Mouse (Mus musculus) cerebellum, postnatal 4 days (tissue): Measurements from ENCODE around the gene Dapk1.

Experiments used
- DNase-seq, 2 experiments: peaks; one replicate each; pipeline ENCODE4 v3.0.0; 2022; ENCODE audit warnings: low spot score in 2 of 2, mixed read lengths in 1 of 2

The Dapk1 gene

DNA sequence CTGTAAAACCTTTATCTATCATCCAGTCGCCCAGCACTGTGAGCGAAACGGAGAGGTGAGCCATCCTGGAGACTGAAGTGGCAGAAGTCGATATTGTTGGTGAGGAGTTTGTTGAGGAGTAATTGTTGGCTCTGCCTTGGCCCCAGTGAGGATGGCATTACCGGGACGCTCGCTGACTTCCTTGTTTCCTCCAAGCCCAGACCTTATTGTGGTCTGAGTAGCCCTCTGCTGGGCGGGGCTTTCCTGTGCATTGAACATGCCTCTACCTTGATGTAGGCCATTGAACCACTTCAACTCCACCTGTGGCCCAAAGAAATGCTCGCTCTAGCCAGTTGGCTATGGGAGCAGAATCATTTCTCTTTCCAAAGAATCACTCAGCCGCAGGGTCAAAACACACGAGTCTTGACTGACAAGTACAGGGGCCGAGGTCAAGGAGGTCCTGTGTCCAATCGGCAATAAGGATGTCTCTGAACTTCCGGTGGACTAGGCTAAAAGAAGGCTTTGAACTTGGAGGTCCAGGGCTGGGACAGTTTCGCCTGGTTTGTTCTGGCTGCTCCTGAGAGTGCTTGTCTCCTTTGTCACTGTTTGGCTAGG is 13.4 kb downstream of the Dapk1 start:
- no peak for DNase-seq

DNA sequence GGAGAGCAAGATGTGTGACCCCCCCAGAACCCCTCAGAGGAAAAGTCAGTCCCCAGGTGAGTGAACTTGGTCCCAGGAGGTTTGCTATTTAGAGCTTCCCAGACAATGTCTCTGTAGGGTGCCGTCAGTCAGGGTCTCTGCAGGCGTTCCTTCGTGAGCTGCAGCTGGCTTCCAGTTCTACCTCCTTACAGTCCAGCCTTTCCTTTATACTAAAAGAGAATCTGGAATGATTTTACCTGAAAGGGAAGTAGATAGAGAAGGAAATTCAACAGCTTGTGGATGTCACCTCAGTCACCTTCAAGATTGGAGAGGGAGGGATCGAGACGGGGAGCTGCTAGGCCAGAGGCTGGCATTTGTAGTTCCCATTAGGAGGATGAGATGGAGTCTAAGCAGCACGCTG is 14.3 kb downstream of the Dapk1 start:
- no peak for DNase-seq

DNA sequence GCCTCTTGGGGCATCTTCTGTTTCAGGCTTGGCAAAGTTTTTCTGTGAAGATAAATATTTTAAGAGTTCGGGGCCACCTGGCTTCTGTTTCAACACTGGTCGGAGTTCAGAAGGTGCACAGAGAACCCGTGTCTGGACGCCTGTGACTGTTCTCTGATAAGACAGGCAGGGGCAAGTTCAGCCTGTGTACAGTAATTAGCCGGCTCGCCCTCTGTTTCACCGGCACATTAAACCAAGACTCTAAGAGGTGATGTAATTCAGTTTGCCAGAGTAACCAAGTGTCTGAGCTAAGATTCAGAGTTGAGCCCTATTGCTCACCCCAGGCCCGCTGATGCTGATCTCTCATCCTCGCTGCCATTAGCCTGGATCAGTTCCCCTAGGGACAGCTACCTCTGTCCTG is 16.5 kb downstream of the Dapk1 start:
- DNase-seq = no peak

DNA sequence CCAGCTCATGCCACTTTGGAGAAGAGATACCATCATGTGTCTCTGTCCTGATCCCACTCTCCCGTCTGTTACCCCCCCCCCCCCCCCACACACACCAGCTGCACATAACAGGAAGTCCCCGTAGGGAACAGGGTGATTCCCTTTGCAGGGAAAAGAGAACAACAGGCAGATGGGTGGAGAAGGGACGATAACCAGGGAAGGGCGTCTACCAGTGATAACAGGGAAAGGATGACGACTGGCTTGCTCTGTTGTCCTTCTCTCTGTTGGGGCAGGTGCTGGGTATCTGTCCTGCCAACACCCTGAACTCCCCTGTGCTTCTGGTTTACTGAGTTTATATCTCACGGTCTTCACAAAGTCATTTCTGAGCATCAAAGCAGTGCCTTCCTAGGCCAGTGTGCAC is 18.0 kb downstream of the Dapk1 start:
- DNase-seq = no peak

DNA sequence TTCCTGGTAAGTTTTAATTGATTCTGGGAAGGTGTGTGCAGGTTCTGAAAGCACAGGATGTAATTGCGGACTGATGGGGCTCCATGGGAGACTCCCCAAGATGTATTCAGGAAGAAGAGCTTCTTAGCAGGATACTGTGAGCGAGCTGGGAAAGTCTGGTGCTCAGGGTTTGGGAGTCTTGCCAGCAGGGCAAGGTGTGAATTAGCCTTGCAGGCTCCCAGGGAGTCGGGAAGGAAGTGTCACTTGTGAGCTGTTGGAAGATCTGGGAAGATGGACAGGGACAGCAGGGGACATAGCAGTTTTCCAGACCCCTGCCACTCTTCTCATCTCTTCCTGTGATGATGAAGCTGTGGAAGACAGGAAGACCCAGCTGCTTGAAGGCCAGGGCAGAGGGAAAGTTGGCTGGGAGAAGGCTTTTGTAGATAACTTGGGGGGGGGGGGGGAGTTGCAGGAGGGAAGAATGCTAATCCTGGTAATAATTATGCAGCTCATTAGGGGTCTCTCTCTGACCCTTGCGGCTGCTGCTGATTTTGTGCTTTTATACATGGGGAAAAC is 19.7 kb downstream of the Dapk1 start:
- no peak for DNase-seq

DNA sequence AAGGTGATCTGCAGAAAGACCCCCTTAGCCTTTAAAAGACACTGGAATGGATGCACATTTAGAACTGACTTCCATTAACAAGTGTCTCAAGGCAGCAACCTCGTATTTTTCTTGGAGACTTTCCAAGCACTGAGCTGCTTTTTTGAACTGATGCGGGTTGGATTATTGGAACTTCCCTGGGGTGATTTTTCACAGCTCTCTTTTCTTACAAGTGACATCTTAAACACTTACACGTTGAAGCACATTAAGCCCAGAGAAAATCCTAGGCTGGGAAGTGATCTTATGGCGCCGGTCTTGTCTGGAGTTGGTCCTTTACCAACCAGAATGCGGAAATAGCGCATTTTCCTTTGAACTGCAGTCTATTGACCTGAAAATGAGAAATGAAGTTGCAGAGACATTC is 23.8 kb downstream of the Dapk1 start:
- no peak for DNase-seq

DNA sequence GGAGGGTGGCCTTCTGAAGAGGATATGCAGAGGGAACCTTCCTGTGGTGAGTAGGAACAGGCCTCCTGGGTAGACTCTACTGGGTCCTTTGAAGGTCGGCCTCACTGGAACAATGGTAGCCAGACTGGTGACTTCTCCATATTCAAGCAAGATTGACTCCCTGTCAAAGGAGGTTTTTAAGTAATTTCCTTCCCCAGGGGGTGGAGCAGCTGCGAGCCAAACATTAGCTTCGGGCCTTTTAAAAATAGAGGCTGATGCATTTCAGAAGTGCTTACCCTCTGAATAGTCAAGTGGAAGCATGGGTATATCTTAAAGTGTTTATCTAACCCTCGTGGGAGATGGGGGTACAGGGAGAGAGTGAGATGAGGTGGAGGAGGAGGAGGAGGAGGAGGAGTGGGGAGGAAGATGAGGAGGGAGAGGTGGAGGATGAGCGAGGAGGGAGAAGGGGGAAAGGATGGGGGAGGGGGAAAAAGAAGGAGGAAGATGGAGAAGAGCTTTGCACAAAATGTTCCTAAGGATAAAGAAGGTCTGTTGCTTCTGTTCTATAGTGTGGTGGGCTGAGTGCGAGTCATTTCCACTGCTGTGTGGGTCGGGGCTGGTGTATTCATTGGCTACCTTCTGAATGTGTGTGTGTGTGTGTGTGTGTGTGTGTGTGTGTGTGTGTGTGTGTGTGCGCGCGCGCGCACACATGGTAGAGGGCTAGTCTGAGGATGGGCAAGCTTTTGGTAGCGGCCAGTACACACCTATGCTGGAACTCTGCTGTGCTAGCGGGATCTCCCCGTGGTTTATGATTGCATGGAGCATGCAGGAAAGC is 26.3 kb downstream of the Dapk1 start:
- DNase-seq = no peak

DNA sequence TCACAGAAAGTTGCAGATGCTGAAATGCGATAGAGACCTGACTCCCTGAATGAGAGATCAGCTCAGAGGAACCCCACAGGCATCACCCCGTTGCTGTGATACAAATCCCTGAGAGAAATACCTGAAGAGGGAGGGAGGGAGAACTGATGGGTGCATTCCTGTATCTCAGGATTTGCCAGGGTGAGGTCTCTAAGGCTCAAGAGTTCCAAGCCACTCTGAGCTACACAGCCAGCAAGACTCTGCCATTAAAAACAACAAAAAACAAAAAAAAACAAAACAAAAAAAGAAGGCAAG is 26.9 kb downstream of the Dapk1 start:
- DNase-seq = no peak

DNA sequence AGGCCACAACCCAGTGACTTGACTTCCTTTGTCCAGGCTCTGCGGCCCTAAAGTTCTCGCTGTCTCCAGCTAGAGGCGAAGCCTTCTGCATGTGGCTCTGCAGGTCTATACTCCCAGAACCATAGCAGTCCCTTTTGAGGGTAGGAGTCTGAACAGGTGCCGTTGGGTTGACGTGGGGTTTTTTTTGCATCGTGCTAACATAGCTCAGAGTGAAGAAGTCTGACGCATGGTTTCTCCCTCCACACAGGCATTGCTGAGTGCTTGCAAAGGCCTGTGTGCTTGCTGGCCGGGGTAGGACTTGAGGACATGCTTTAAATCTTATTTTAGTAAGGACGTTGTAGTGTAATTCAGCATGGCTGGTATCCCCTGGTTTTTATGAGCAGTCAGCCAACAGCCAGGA is 27.7 kb downstream of the Dapk1 start:
- no peak for DNase-seq

DNA sequence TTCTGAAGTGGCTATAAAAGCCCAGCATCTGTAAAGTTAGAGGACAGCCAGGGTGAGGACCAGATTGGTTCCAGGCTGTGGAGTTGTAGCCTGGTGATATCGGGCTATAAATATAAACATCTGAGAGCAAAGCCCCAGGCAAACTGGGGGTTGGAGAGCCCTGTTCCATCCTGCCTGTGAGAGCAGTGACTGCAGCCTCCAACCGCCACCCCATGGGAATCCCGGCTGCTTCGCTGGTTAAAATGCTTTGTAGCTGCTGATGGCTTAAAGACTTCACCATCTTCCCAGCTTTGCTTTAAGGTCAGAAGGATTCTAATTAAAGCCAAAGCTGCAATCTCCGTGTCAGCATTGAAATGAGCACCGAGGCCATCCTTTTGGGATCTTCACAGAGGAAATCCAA is 32.2 kb downstream of the Dapk1 start:
- DNase-seq = no peak

DNA sequence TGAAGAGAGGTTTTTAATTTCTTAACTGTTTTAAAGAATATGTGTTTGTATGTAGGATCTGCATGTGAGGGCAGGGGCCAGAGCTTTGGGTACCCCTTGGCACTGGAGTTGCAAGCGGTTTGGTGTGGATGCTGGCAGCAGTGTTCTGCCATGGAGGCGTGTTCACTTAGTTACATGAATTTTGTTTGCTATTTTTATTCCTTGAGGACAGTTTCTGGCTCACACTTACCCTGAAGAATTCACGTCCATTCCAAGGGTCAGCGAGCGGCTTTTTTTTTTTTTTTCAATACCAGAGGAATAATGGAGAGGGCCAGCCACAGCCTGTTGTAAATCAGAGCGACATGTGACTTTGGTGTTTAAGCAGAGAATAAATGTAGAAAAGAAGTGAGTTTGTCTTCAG is 33.9 kb downstream of the Dapk1 start:
- DNase-seq = no peak

DNA sequence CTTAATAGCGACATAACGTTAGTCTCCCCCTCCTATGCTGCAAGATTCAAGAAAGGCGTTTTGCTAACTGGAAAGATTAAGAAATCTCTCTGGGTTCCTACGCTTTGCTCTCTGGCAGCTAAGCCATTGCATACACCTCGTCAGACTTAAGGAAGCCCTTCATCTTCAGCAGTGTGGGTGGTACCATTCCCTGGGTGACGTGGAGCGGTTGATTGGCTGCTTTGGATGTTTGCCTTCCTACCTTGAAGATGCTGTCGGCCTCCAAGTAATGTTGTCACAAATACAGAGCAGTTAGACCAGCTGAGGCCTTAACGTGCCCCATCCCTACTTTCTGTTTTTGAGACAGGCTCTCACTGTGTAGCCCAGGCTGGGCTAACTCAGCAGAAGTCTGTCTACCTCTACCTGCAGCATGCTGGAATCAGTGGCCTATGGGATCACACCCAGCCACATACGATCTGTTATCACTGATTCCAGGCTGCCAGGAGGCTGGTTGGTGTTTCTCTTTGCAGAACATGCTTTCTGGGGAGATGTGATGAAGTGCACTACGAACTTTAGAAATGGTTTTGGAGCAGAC is 37.8 kb downstream of the Dapk1 start:
- no peak for DNase-seq

DNA sequence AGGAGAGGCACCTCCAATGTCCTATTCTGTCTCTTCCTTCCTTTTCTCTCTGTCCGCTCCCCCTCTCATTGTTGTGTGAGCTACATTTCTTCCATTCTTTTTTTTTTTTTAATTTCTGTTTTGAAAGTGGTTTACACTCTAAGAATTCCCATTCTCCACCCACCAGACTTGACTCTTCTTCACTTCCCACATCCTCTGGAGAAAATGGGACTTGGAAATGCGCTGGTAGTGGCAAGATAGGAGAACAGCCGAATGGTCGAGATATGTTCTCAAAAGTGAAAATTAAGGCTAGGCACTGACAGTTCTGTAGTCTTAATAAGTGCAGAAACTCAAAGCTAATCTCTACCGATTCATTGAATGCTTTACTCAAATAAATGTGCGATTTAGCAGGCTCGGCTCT is 38.7 kb downstream of the Dapk1 start:
- DNase-seq = no peak

DNA sequence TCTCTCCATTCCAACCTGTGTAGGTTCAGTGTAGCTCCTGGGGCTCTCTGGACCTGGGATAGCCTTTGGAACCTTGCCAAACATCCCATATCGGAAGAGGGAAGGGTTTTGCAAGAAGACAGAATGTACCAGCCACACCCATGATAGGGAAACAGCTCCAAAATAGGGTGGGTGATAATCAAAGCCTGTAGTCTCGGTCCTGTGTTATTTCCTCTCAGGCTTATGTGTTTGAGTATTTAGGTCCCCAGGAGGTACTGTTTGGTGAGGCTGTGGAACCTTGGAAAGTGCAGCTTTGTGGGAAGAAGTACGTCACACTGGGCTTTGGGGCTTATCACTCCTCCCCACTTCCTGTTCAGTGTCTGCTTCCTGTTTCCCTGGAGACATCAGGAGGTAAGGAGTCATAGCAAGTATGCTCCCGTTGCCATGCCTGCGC is 42.7 kb downstream of the Dapk1 start:
- DNase-seq = no peak

DNA sequence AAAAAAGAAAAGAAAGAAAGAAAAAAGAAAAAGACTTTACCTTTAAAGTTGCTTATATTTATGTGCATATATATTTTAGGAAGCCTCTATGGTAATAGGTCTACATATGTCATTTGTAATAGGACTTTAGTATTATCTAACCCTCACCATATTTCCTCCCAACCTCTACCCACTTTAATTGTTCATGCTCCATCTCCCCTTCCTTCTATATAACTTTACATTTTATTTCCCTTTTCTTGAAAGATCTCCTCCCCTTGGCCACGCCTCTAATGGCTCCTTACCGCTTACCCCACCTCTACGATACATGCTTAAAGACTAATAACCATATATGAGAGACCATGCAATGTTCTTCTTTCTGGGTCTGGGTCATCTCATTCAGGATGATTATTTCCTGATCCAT is 45.0 kb downstream of the Dapk1 start:
- DNase-seq = no peak

DNA sequence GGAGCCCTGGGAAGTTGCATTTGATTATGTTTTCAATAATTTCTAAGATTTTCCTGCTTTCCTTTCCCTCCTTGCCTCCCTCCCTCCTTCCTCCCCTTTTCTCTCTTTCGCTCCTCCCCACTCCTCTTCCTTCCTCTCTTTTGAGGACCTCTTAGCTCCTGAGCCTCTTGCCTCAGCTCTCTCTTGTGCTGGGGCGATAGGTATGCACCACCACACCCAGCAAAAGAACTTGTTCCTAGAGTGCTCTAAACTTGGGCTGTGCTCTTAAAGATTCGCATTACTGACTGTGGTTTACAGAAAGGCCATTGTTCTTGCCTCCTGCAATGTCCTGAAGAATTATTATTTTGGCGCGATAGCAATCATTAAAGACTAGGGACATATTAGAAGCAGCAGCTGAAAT is 46.6 kb downstream of the Dapk1 start:
- DNase-seq = no peak

DNA sequence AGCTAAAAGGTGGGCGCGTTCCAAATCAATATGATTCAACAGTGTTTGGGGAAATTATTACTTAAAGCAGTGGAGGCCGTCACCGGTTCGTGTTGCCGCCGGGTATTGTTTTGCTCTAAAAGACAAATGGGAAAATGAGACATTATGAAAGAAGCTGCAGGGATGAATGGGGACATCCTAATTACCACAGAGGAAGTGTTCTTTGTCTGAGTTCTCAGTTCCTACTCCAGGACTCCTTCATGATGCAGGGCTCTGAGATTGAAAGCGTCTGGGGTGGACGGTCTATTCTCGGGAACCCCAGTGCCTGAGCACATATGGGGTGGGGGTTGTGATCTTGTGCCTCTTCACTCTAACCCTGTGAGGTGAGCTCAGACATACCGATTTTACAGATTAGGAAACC is 48.3 kb downstream of the Dapk1 start:
- no peak for DNase-seq

DNA sequence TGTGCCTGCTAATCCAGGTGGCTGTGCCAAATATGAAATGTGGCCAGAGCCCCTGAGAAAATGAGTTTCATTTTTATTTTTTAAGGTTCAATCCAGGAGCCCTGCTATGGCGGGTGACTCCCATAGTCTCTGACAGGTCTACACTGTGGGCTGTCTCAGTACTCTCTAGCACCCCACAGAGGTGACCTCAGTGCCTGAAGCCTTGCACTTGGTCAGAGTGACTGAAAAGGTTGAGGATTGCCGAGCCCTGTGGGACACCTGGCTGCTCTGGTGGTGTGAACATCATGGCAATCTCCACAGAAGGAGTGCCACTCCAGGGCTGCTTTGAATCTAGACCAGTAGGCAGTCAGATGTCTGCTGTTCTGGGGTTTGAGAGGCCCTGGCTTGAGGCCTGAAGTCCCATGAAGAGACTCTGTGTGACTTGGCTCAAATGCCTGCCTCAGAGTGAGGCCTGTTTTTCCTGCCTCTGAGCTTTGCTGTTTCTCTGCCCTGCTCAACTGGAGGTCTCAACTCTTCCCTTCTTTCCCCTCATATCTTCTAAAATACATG is 52.3 kb downstream of the Dapk1 start:
- peak in 1 of 2 experiments; percentile 23 for DNase-seq

DNA sequence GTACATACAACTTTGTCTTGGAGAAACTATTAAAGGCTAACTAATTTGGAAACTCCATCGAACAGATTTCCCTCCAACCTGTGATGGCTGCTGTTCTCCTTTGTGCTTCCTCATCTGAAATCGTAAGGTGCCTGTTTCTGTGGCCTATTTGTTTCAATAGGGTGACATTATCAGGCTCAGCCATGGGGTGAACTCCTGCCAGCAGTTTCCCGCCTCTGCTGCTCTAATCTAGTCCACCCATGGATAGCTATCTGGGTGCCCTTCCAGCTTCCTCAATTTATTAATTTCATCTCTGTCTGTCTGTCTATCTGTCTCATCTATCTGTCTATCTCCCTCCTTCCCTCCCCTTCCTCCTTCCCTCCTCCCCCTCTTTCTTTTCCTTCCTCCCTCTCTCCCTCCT is 53.5 kb downstream of the Dapk1 start:
- no peak for DNase-seq

DNA sequence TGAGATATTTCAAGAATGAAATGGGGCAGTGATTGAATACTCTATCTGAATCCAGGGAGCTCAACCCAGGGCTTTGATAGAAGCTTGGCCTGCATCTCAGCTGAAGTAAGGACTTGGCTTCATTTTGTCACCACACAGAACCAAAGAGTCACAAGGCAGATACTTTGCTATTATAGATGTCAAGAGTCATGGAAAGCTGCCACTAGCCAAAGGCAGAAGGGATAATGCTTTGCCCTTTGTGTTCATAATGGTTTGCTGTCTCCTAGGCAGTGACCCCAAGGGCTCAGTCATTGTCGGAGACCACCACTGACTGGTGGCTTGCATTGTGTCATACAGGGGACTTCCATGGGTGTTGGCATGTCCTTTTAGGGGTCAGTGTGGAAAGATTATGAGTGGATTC is 57.9 kb downstream of the Dapk1 start:
- no peak for DNase-seq

DNA sequence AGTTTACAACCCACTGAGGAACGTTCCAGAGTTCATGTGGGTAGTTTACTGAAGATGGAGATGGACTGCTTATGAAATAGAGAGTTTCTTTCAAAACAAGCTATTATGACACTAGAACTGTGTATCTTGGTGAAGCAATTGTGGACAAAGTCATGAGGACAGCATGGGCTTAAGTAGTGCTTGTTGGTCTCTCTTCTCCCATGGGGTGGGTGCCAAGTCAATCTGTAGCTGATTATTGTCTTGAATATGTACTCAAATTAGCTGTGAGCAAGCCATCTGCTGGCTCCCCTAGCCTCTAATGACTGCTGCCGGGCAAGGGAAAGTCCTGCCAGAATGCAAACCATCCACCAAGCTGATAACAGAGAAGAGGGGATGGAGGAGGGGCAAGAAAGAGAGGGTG is 58.3 kb downstream of the Dapk1 start:
- peak in 1 of 2 experiments; percentile 52 for DNase-seq

DNA sequence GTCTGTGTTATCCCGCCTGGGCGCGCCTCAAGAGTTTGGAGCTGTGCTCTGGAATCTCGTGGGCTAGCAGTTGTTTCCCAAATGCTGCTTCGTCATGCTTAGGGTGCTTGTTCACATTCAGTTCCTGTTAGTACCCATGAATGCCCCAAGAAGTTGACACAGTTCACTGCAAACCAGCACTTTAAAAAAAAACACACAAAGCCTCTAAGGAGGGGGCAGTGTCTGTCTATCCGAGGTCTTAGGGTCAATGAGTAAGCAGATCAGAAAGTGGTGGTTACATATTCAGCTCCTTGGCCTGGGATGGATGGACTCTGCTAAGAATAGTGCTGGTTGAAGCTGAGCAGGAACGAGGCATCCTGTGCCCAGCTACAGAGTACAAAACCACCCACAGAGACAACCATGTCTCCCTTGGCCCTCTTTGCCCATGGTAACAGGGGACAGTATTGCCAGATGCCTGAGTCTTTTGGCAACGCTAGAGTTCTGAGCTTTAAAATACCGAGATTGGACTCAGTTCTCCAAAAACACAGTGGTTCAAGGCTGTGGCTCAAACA is 59.0 kb downstream of the Dapk1 start:
- DNase-seq = no peak
